Mouse (Mus musculus): Measurements from ENCODE around the gene Jmjd7. TPM values are rescaled to one million over a fixed set of nuclear protein-coding genes. Genes with fewer than 3 reads are reported as not detected.

The Jmjd7 gene
- polyA plus RNA-seq, 1 experiment from 2014 or later = 18.7 TPM

GRCm38 (mm10) chr2:119992349-119992748 lies 34.9 kb upstream of the Jmjd7 start:
- no peak overlapping the region for H3K9ac ChIP-seq (replicated peaks; ENCODE audit: low read length)
- DNase-seq = no peak
- no peaks in the 10 kb centered on the region for H3K9me3 ChIP-seq (ENCODE audit: control insufficient read depth, low read length)
- WGBS = 96% methylated on average over 2 of the region's 2 CpGs
- H3K4me2 ChIP-seq (ENCODE audit: low read length) = no peak overlapping the region
- no peaks in the 10 kb centered on the region for H3K4me1 ChIP-seq (ENCODE audit: control insufficient read depth, insufficient read depth, low read length)
- no peak overlapping the region for H3K27ac ChIP-seq (replicated peaks; ENCODE audit: low read depth, low read length)
- H3K4me3 ChIP-seq (replicated peaks; ENCODE audit: low read depth, low read length) = no peak overlapping the region
- ATAC-seq (ENCODE audit: low FRiP score, low TSS enrichment) = no peak
- H3K27me3 ChIP-seq (ENCODE audit: control insufficient read depth, insufficient read depth, low read length) = no peaks in the 10 kb centered on the region
- no peaks in the 10 kb centered on the region for H3K36me3 ChIP-seq (ENCODE audit: control insufficient read depth, insufficient read depth, low read length)

- no peak for DNase-seq
- 51% methylated on average over 2 of the region's 2 CpGs for WGBS
- Histone ChIP-seq H3K36me3 (ENCODE audit: control insufficient read depth, insufficient read depth, low read length) (no peaks in the 10 kb centered on the region; the same call in 1 of the 2 replicates), H3K27ac (replicated peaks; ENCODE audit: low read depth, low read length) (no peak overlapping the region), H3K9me3 (ENCODE audit: control insufficient read depth, low read length) (no peaks in the 10 kb centered on the region), H3K4me3 (replicated peaks; ENCODE audit: low read depth, low read length) (no peak overlapping the region), H3K4me1 (ENCODE audit: control insufficient read depth, insufficient read depth, low read length) (no peaks in the 10 kb centered on the region), H3K4me2 (ENCODE audit: low read length) (no peak overlapping the region), H3K27me3 (ENCODE audit: control insufficient read depth, insufficient read depth, low read length) (no peaks in the 10 kb centered on the region), H3K9ac (replicated peaks; ENCODE audit: low read length) (no peak overlapping the region)
- ATAC-seq (ENCODE audit: low FRiP score, low TSS enrichment) = no peak
These were observed 33.8 kb upstream of the Jmjd7 start for GRCm38 (mm10) chr2:119993515-119993914.

- Histone ChIP-seq H3K4me2 (ENCODE audit: low read length) (no peak overlapping the region), H3K27ac (replicated peaks; ENCODE audit: low read depth, low read length) (no peak overlapping the region; the same call in 1 of the 2 replicates), H3K4me3 (replicated peaks; ENCODE audit: low read depth, low read length) (no peak overlapping the region), H3K27me3 (ENCODE audit: control insufficient read depth, insufficient read depth, low read length) (no peaks in the 10 kb centered on the region), H3K4me1 (ENCODE audit: control insufficient read depth, insufficient read depth, low read length) (no peaks in the 10 kb centered on the region), H3K9ac (replicated peaks; ENCODE audit: low read length) (no peak overlapping the region), H3K36me3 (ENCODE audit: control insufficient read depth, insufficient read depth, low read length) (peaks cover 5% of the 10 kb centered on the region; the same call in 1 of the 2 replicates), H3K9me3 (ENCODE audit: control insufficient read depth, low read length) (no peaks in the 10 kb centered on the region)
- ATAC-seq (ENCODE audit: low FRiP score, low TSS enrichment) (no peak), DNase-seq (no peak)
- WGBS = 94% methylated on average over 6 of the region's 6 CpGs
These were observed 32.4 kb upstream of the Jmjd7 start for GRCm38 (mm10) chr2:119994839-119995238.

GRCm38 (mm10) chr2:119995391-119996281 lies 31.6 kb upstream of the Jmjd7 start:
- Histone ChIP-seq H3K9ac (replicated peaks; ENCODE audit: low read length) (no peak overlapping the region), H3K4me3 (replicated peaks; ENCODE audit: low read depth, low read length) (no peak overlapping the region), H3K36me3 (ENCODE audit: control insufficient read depth, insufficient read depth, low read length) (peaks cover 5% of the 10 kb centered on the region), H3K27ac (replicated peaks; ENCODE audit: low read depth, low read length) (no peak overlapping the region; the same call in 1 of the 2 replicates), H3K4me1 (ENCODE audit: control insufficient read depth, insufficient read depth, low read length) (no peaks in the 10 kb centered on the region), H3K4me2 (ENCODE audit: low read length) (no peak overlapping the region), H3K27me3 (ENCODE audit: control insufficient read depth, insufficient read depth, low read length) (no peaks in the 10 kb centered on the region), H3K9me3 (ENCODE audit: control insufficient read depth, low read length) (no peaks in the 10 kb centered on the region)
- DNase-seq (no peak), ATAC-seq (ENCODE audit: low FRiP score, low TSS enrichment) (no peak)
- 71% methylated on average over 9 of the region's 9 CpGs for WGBS

- WGBS = 85% methylated on average over 4 of the region's 4 CpGs
- H3K9me3 ChIP-seq (ENCODE audit: control insufficient read depth, low read length) = no peaks in the 10 kb centered on the region
- ATAC-seq (ENCODE audit: low FRiP score, low TSS enrichment) = no peak
These were observed 29.9 kb upstream of the Jmjd7 start for GRCm38 (mm10) chr2:119997354-119997753.

GRCm38 (mm10) chr2:119999731-120000130 lies 27.6 kb upstream of the Jmjd7 start:
- no peak overlapping the region for H3K9ac ChIP-seq (replicated peaks; ENCODE audit: low read length)
- ATAC-seq (ENCODE audit: low FRiP score, low TSS enrichment) = no peak
- DNase-seq = no peak
- H3K27ac ChIP-seq (replicated peaks; ENCODE audit: low read depth, low read length) = no peak overlapping the region
- H3K4me2 ChIP-seq (ENCODE audit: low read length) = no peak overlapping the region
- no peaks in the 10 kb centered on the region for H3K27me3 ChIP-seq (ENCODE audit: control insufficient read depth, insufficient read depth, low read length)
- no peaks in the 10 kb centered on the region for H3K9me3 ChIP-seq (ENCODE audit: control insufficient read depth, low read length)
- no peaks in the 10 kb centered on the region for H3K4me1 ChIP-seq (ENCODE audit: control insufficient read depth, insufficient read depth, low read length)
- H3K36me3 ChIP-seq (ENCODE audit: control insufficient read depth, insufficient read depth, low read length) = peaks cover 12% of the 10 kb centered on the region
- 97% methylated on average over 2 of the region's 2 CpGs for WGBS
- no peak overlapping the region for H3K4me3 ChIP-seq (replicated peaks; ENCODE audit: low read depth, low read length)

More at GRCm38 (mm10) chr2:119997354-119997753, 29.9 kb upstream of the Jmjd7 start:
- no peak overlapping the region for H3K27ac ChIP-seq (replicated peaks; ENCODE audit: low read depth, low read length)
- no peak for DNase-seq
- no peak overlapping the region for H3K4me3 ChIP-seq (replicated peaks; ENCODE audit: low read depth, low read length)
- peaks cover 12% of the 10 kb centered on the region for H3K36me3 ChIP-seq (ENCODE audit: control insufficient read depth, insufficient read depth, low read length)
- H3K4me2 ChIP-seq (ENCODE audit: low read length) = no peak overlapping the region
- no peaks in the 10 kb centered on the region for H3K27me3 ChIP-seq (ENCODE audit: control insufficient read depth, insufficient read depth, low read length)
- H3K4me1 ChIP-seq (ENCODE audit: control insufficient read depth, insufficient read depth, low read length) = no peaks in the 10 kb centered on the region
- no peak overlapping the region for H3K9ac ChIP-seq (replicated peaks; ENCODE audit: low read length)

- H3K9me3 ChIP-seq (ENCODE audit: control insufficient read depth, low read length) = no peaks in the 10 kb centered on the region
- 87% methylated on average over 3 of the region's 3 CpGs for WGBS
- DNase-seq = no peak
- peaks cover 16% of the 10 kb centered on the region for H3K36me3 ChIP-seq (ENCODE audit: control insufficient read depth, insufficient read depth, low read length)
- no peak for ATAC-seq (ENCODE audit: low FRiP score, low TSS enrichment)
- H3K4me3 ChIP-seq (replicated peaks; ENCODE audit: low read depth, low read length) = no peak overlapping the region
- no peaks in the 10 kb centered on the region for H3K4me1 ChIP-seq (ENCODE audit: control insufficient read depth, insufficient read depth, low read length)
- no peak overlapping the region for H3K4me2 ChIP-seq (ENCODE audit: low read length)
- H3K9ac ChIP-seq (replicated peaks; ENCODE audit: low read length) = no peak overlapping the region
- no peak overlapping the region for H3K27ac ChIP-seq (replicated peaks; ENCODE audit: low read depth, low read length)
- no peaks in the 10 kb centered on the region for H3K27me3 ChIP-seq (ENCODE audit: control insufficient read depth, insufficient read depth, low read length)
These were observed 26.2 kb upstream of the Jmjd7 start for GRCm38 (mm10) chr2:120000882-120001584.

- DNase-seq (no peak), ATAC-seq (ENCODE audit: low FRiP score, low TSS enrichment) (no peak)
- H3K36me3 ChIP-seq (ENCODE audit: control insufficient read depth, insufficient read depth, low read length) = peaks cover 16% of the 10 kb centered on the region
- H3K4me3 ChIP-seq (replicated peaks; ENCODE audit: low read depth, low read length) = no peak overlapping the region
- no peaks in the 10 kb centered on the region for H3K27me3 ChIP-seq (ENCODE audit: control insufficient read depth, insufficient read depth, low read length)
- H3K9me3 ChIP-seq (ENCODE audit: control insufficient read depth, low read length) = no peaks in the 10 kb centered on the region
- WGBS = 74% methylated on average over 4 of the region's 4 CpGs
- H3K9ac ChIP-seq (replicated peaks; ENCODE audit: low read length) = no peak overlapping the region
- no peaks in the 10 kb centered on the region for H3K4me1 ChIP-seq (ENCODE audit: control insufficient read depth, insufficient read depth, low read length)
- no peak overlapping the region for H3K27ac ChIP-seq (replicated peaks; ENCODE audit: low read depth, low read length)
- no peak overlapping the region for H3K4me2 ChIP-seq (ENCODE audit: low read length)
These were observed 25.3 kb upstream of the Jmjd7 start for GRCm38 (mm10) chr2:120001956-120002355.

All from midbrain, embryonic 14.5 days (tissue).